In the genomic region with DNA sequence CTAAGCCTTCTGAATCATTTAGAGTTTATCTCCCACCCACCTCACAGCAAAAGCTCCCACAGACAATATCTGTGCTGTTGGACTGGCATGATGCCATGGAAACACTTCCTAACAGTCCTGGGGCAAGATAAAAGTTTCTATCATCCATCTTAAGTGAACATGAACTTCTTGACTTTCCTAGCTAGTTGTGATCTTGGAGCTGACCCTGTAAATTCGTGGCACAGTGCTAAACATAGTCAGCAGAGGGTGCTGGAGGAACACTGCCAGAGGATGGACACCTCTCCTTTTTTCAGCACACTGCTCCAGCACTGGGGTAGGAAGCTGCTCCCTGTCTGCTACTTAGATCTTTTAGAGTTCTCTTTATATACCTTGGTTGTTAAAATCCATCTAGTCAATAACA, we compare ENCODE assay signal across 9 mouse cellular contexts. TPM values are rescaled to one million over a fixed set of nuclear protein-coding genes. Genes with fewer than 3 reads are reported as not detected.
DNase-seq lines count a peak whose midpoint lies in the region; ATAC-seq and TF ChIP-seq lines count a peak whose summit lies in the region.
"Had no signal": no experiment of that assay in that cellular context is flagged by ENCODE, and none has a peak within 500 bp of the region (broad histone marks: within the 10 kb centered on the region; RNA-seq: fewer than 3 reads in every experiment).

No protein-coding gene starts in this region.

- H3K4me3 ChIP-seq in lung, adult 2 months (replicated peaks; ENCODE audit: extremely low read depth, low read depth, low read length): no peak overlapping the region
- H3K4me3 ChIP-seq: neural tube, embryonic 12.5 days had no signal

- WGBS in lung, adult 2 months: 0% methylated on average over 1 of the region's 1 CpGs

- ATAC-seq in cerebellum, adult (ENCODE audit: insufficient number of reproducible peaks, low FRiP score, low TSS enrichment): no peak

- peak; percentile 26 for DNase-seq in cerebellum, adult 11 months
- DNase-seq in urinary bladder, postnatal 25 days (ENCODE audit: low spot score): peak; percentile 4
- DNase-seq in urinary bladder, postnatal 10 days (ENCODE audit: low spot score): no peak
- peak; percentile 14 for DNase-seq in embryo, embryonic 9.5 days (ENCODE audit: extremely low spot score)
- DNase-seq in kidney, postnatal 14 days: peak; percentile 61
- DNase-seq in lung, adult 2 months: no peak
- peak; percentile 9 to 42 for DNase-seq in thymus, adult 18-20 months

- no peaks in the 10 kb centered on the region for H3K4me1 ChIP-seq in lung, adult 2 months (ENCODE audit: control insufficient read depth, insufficient read depth, low read length)
- H3K4me1 ChIP-seq: neural tube, embryonic 12.5 days had no signal

- TF ChIP-seq CTCF in lung, adult 2 months (IDR thresholded peaks at IDR 0.05; ENCODE audit: insufficient read depth, low read length): peak; percentile 82

- no peak for TF ChIP-seq POLR2A in lung, adult 2 months (IDR thresholded peaks at IDR 0.05; ENCODE audit: borderline replicate concordance, extremely low read depth, low read depth, low read length)

RNA-seq across cellular contexts. Expression of gene Poln, which starts 29.5 kb away (rescaled TPM):
- 0.77 and 1.4 TPM in 2 replicates for polyA plus RNA-seq in lung, adult 2 months (2012; rRNA removed)

RNA-seq across cellular contexts. Expression of gene Haus3, which starts 29.6 kb away (rescaled TPM):
- polyA plus RNA-seq in lung, adult 2 months (2012; rRNA removed): 0.46 and 0.49 TPM in 2 replicates

RNA-seq across cellular contexts. Expression of gene Mxd4, which starts 47.8 kb away (rescaled TPM):
- polyA plus RNA-seq in lung, adult 2 months (2012; rRNA removed): 318 and 340 TPM in 2 replicates

Comparison
In these comparisons a context has a peak if more than half of its experiments do, and no peak if none do; other contexts are left out.
1. DNase-seq: peak in cerebellum, adult 11 months (single experiment), urinary bladder, postnatal 25 days (single experiment), embryo, embryonic 9.5 days (single experiment), kidney, postnatal 14 days (single experiment) and thymus, adult 18-20 months (2 of 2); none in urinary bladder, postnatal 10 days (single experiment) and lung, adult 2 months (single experiment).